Mouse (Mus musculus) layer of hippocampus, adult 9-10 months (tissue): ENCODE results near the gene Ggn.
"Not testable (repeated sequence)": the region's sequence is repeated elsewhere in the genome, so short reads cannot be mapped to it uniquely, and the experiment has no call there.

ENCODE experiments used
- DNase-seq: peaks from one replicate; pipeline ENCODE4 v3.0.0; 2022; ENCODE audit warnings: low spot score

Ggn gene

GRCm38 (mm10) chr7:29170066-29170754 lies at the start of gene Ggn, which contains the start of gene Spred3:
Ggn (plus strand) TSS chr7:29170210.
Spred3 (minus strand) TSS chr7:29170411.
- no peak for DNase-seq

DNA sequence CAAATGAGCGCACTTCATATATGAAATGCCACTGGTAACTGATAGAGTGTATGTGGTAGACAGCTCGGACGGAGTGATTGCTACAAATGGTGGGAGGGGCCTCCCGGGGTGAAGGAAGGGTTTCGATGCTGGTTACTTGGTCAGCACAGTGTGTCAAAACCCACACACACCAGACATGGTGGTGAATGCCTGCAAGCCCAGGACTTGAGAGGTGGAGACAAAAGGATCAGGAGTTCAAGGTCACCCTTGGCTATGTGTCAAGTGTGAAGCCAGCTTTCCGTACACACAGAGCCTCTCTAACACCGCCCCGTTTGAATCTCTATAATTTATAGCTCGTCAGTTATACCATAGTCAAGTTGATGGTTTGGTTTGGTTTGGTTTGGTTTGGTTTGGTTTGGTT lies 47.2 kb upstream of the Ggn start:
- DNase-seq: no peak

DNA sequence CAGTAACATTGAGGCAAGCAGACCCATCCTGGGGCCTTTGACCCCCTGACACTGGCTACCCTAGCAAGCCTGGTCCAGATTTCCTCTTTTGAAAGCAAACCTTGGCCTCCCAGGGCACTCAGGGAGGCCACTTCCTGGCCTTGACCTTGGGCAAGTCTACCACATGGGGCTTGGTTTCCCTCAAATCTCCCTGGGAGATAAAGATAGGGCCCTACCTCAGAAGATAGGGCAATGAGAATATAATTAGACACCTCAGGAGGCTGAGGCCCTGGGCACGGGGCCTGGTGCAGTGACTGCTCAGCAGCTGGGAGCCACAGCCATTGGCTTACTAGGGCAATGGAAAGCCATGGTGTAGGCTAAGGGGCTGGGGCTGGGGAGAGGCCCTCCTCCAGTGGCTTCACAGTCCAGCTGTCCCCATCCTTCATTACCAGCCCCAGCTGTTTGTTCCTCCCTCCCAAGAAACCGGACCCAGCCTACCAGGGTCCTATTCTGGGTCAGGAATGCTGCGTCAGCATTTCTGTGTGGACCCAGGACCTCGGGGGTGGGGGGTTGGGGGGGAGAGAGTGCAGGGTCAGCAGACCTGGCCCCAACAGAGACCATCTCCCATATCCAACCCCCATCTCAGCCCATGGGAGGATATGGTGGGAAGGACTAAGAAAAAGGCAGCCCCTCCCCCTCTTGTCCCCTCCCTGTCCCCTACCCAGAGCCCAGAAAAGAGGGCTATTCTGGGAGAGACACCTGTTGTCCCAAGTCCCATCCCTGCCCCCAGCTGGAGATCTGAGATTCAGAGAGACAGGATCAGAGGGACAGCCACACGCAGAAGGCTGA lies 46.3 kb upstream of the Ggn start:
- DNase-seq: no peak

DNA sequence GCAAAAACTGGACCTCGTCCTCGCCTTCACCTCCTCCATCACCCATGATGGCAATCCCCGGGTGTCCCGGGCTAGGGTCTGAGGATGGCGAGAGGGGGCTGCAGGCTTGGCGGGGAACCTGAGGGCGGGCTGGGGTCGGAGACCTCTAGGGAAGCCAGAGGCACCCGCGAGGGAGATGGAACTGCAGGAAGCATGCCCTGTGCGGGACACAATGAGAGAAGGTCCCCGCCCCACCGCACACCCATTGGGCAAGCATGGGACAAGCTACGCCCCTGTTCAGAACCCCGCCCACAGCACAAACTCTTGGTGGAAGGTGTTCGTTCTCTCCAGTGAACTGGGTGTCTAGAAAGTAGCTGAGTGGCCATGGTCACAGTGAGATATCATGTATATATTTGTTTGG lies 45.0 kb upstream of the Ggn start, which contains the start of gene Ryr1:
TSS of gene Ryr1 (minus strand) at position 210 of the 400 bp plus-strand sequence.
- no peak for DNase-seq

GRCm38 (mm10) chr7:29126173-29126915 lies 43.7 kb upstream of the Ggn start:
- DNase-seq: peak; percentile 8

- no peak for DNase-seq
Observed at GRCm38 (mm10) chr7:29128725-29129124, 41.3 kb upstream of the Ggn start.

- no peak for DNase-seq
Observed at GRCm38 (mm10) chr7:29134230-29134629, 35.8 kb upstream of the Ggn start.

DNA sequence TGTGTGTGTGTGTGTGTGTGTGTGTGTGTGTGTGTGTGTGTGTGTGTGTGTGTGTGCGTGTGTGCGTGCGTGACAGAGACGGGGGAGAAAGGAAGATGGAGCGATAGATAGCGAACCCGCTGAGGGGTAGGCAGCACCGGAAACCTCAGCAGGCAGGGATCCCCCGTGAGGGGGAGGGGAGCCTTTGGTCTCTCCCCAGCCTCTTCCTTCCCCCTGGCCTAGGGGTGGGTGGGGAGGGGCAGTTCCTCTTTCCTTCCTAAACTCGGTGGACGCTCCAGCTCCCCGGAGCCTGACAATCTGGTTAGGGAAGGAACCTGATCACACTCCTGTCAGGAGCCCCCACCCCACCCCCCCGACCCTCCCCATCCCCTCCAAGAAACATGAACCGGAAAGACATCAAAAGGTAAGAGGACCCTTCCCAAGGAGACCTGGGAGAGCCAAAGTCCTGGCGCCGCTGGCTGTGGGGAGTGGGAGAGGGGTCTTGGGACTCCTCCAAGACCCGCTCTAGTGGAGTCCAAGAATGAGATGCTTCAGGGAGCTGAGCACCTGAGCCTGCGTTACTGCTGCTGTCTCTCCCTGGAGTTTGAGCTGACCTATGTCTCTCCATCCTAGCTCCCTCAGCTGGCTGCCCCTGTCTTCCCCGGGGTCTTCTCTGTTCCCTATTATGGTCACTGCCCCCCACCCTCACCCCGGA lies 35.2 kb upstream of the Ggn start, which contains the start of gene Rasgrp4:
TSS of gene Rasgrp4 (plus strand) at position 159 of the 694 bp plus-strand sequence.
- DNase-seq: no peak

DNA sequence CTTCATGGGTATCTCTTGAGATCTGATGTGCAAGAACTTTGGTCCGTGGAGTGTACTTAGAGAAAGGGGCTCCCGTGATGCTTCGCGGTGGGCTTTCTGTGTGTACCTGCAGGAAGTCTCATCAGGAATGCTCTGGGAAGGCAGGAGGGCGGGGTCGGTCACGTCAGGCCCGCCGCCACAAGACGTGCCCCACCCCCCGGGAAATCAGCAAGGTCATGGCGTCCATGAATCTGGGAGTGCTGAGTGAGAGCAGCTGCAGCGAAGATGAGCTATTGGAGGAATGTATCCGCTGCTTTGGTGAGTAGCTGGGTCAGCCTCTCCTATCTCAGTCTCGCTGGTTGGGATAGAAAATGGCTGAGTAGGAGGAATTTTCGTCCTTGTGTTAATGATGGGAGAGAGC lies 32.6 kb upstream of the Ggn start:
- DNase-seq: no peak

DNA sequence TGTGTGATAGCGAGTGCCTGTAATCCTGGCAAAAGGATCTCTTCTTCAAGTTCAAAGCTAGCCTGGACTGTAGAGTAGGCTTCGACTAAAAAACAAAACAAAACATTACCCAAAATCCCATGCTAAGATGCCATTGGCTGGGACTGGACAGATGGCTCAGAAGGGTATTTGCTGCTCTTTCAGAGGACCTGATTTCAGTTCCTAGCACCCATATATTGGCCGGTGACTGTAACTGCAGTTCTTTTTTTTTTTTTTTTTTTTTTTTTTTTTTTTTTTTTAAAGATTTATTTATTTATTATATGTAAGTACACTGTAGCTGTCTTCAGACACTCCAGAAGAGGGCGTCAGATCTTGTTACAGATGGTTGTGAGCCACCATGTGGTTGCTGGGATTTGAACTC lies 30.8 kb upstream of the Ggn start:
- DNase-seq: not testable (repeated sequence)

DNA sequence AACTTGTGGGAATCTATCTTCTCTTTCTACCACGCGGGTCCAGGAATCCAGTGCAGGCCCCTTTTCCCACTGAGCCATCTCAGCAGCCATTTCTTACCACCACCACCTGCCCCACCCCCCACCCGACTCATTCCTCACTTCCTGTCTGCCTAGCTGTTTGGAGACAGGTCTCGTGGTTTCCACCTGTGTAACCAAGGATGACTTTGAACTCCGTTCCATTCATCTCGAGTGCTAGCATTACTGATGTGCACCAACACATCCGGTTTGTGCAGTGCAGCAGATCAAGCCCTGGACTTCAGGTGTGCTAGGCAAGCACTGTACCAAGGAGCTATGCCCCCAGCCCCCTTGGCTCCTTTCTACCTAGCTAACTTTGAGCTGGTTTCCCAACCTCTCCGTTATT lies 28.6 kb upstream of the Ggn start:
- no peak for DNase-seq

GRCm38 (mm10) chr7:29144006-29144405 lies 26.0 kb upstream of the Ggn start:
- no peak for DNase-seq

DNA sequence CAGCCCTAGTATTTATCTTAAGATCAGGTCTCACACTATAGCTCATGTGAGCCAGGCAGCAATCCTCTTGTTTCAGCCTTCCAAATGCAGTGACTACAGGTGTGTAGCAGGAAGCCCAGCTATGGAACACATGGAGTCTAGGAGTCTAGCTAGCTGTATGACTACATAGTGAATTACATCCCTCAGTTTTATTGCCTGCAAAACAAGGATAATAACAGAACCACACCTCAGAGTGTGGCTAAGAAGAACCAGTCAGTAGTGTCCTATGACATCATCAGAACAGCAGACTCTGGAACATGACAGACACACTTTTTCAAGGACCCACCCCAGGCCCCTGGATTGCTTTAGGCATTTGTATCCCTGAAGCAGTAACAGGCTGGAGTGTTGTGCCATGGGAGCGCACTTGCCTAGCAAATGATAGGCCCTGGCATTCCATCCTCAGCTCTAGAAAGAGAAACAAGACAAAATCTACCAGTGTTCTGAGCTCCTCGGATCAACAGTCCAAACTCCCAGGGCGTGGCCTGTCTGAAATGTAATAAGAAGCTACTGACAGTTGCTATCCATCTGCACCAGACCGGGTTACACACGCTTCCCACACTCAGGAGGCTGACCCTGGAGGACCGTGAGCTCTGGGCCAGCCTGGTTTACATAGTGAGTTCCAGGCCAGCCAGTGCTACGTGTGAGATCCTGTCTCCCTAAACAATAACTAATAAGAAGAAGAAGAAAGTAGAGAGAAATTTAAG lies 23.2 kb upstream of the Ggn start:
- no peak for DNase-seq

DNA sequence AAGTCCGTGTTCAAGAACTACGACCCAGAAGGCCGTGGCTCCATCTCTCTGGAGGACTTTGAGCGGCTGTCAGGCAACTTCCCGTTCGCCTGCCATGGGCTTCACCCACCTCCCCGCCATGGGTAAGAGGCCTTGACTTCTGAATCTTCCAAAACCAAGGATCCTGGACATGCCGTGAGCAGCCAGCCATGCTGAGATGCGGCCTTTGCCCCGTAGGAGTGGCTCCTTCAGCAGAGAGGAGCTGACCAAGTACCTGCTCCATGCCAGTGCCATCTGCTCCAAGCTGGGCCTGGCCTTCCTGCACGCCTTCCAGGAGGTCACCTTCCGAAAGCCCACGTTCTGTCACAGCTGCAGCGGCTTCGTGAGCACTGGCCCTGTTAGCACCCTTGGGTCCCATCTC lies 21.2 kb upstream of the Ggn start:
- DNase-seq: no peak

- no peak for DNase-seq
Observed at GRCm38 (mm10) chr7:29151486-29151885, 18.5 kb upstream of the Ggn start.

DNA sequence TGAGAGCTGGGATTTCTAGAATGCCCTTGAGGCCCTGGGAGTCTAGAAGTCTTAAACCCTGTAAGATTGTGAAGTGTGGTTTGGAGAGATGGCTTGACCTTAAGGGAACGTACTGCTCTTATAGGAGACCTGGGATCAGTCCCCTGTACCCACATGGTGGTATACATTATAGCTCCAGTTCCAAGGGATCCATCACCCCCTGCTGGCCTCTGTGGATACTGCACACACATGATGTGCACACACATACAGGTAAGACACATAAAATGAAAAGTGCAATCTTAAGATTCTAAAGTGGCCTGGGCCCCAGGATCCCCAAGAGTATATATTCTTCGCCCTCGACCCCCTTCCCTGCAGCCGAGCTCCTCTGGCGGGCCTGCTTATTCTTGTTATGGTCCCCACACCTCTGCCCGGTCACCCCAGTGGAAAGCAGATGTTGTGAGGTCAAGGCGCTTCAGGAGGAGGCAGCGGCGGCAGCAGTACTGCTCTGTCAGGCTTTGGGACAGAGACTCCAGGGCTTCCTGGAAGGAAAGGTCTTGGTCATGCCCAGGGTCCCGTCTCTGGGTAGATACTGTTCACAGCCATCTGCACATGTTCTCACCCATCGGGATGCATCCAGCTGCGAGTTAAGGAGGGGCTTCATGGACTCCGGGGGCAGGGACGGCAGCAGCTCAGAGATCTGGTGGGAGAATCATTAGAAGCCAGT lies 15.8 kb upstream of the Ggn start:
- DNase-seq: no peak

DNA sequence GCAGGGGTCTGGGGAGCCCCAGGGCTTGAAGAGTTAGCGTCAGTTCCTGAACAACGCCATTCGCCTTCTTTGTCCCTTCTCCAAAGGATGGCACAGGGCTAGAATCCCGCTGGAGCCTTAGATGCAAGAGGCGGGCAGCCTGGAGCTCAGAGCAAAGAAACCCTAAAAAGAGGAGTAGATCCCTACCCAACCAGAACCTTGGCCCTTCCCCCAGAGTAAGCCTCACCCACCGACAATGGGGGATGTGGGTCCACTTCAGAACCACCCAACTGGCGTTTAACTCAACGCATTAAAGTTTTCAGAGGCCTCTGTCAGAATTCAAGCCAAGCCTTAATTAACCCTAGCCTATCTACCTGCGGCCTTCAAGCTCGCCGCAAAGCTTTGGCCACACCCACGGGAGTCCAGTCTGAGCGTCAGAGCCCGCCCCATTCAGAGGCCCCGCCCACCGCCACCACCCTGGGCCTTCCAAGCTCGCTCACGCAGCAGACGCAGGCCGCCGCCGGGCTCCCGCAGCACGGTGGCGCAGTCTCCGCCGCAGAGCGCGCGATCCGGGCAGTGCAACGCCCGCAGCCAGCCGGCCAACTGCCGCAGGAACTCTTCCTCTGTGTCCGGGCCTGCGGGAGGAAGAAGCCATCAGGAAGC lies 14.7 kb upstream of the Ggn start:
- DNase-seq: peak; percentile 40

- peak; percentile 62 for DNase-seq
Observed at GRCm38 (mm10) chr7:29155838-29156782, 13.9 kb upstream of the Ggn start, which contains the start of gene Fam98c. Fam98c (minus strand) TSS chr7:29156234.

- DNase-seq: no peak
Observed at GRCm38 (mm10) chr7:29158264-29158663, 11.7 kb upstream of the Ggn start.
